Mouse (Mus musculus) G1E (cell line): ENCODE results near the gene Sec16a. TPM values are rescaled to one million over a fixed set of nuclear protein-coding genes. Genes with fewer than 3 reads are reported as not detected.

ENCODE experiments used
- ATAC-seq: 2 replicates; pipeline ENCODE4 v1.8.0; 2016; ENCODE audit warnings: mild to moderate bottlenecking; ENCODE audit not compliant: insufficient number of reproducible peaks, poor library complexity, low FRiP score, severe bottlenecking; ENCODE audit errors: extremely low read depth
- DNase-seq: peaks from one replicate; pipeline ENCODE4 v3.0.0; 2012; ENCODE audit warnings: low spot score
- H3K27me3 ChIP-seq: 2 replicates; pipeline ENCODE4 v1.6.1; 2012; ENCODE audit warnings: mild to moderate bottlenecking, low read length, inconsistent platforms; ENCODE audit not compliant: insufficient read depth
- H3K36me3 ChIP-seq: replicated peaks from 2 replicates; pipeline ENCODE3; 2012; ENCODE audit warnings: mild to moderate bottlenecking, inconsistent platforms
- H3K4me1 ChIP-seq: 2 replicates; pipeline ENCODE4 v1.6.1; 2012; ENCODE audit warnings: low read depth, low read length, inconsistent platforms, mixed read lengths; ENCODE audit not compliant: insufficient read depth
- H3K4me3 ChIP-seq: 2 replicates; pipeline ENCODE4 v1.5.1; 2012; ENCODE audit warnings: low read depth, mild to moderate bottlenecking, inconsistent platforms, low read length, moderate library complexity, mixed read lengths
- H3K9me3 ChIP-seq: replicated peaks from 2 replicates; pipeline ENCODE4 v1.6.1; 2012; ENCODE audit warnings: inconsistent platforms
- CTCF ChIP-seq: IDR thresholded peaks from 2 replicates; pipeline ENCODE4 v1.5.1; 2012; ENCODE audit warnings: low read depth, low read length, inconsistent platforms, mixed read lengths
- GATA1 ChIP-seq: IDR thresholded peaks from 2 replicates; pipeline ENCODE4 v1.6.1; 2012; ENCODE audit warnings: borderline replicate concordance, low read length, inconsistent platforms, mixed read lengths
- GATA2 ChIP-seq: IDR thresholded peaks from 2 replicates; pipeline ENCODE4 v1.6.1; 2012; ENCODE audit warnings: low read depth, low read length, inconsistent platforms, borderline replicate concordance
- POLR2AphosphoS5 ChIP-seq: IDR thresholded peaks from 2 replicates; pipeline ENCODE4 v1.6.1; 2012; ENCODE audit warnings: low read depth, low read length, inconsistent platforms; ENCODE audit not compliant: insufficient replicate concordance
- TAL1 ChIP-seq: conservative IDR thresholded peaks from 2 replicates; pipeline ENCODE4 v1.6.1; 2012; ENCODE audit warnings: low read depth, low read length, inconsistent platforms, mixed read lengths
- polyA plus RNA-seq: library from polyadenylated mRNA; stranded (reverse); fragments of >175 nt; gene quantifications from 2 replicates; pipeline ENCODE4 v1.2.3, GENCODE M21; 2012
- total RNA-seq, 2 experiments: library from RNA; stranded (forward) in 1 of 2; stranded (reverse) in 1 of 2; fragments of 200-1000 nt in 1 of 2; fragments of >200 nt in 1 of 2; fragmentation: Nextera tagmentation in 1 of 2; gene quantifications; 2 replicates each; pipeline ENCODE4 v1.2.3; 2014 to 2017

Gene Sec16a
- total and polyA plus RNA-seq, 3 experiments, result 34.4 to 83.5 (median 37.8) TPM

DNA sequence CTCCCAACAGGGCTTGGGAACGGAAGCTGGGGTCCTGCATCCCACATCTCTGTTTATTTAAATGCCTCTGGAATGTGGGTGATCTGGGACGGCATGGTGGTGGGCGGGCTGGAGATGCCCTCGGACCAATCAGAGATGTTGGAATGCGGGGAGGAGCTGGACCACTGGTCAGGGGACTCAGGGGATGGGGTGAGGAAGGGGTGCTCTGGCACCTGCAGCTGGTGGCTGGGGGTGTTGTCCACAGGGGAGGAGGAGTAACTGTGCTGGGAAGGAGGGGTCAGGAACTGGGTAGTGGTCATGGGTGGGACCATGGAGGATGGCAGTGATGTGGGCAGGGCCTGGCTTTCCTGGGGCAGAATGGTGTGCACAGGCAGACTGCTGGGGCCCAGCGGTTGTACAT, 14.5 kb upstream of the Sec16a start:
- Histone ChIP-seq H3K4me3 (no peak overlapping the region), H3K9me3 (no peaks in the 10 kb centered on the region), H3K36me3 (peaks cover 14% of the 10 kb centered on the region), H3K27me3 (peaks cover 11% of the 10 kb centered on the region; the same call in 1 of the 2 replicates), H3K4me1 (peaks cover 24% of the 10 kb centered on the region)
- ATAC-seq (no peak), DNase-seq (no peak)
- TF ChIP-seq POLR2AphosphoS5 (no peak), TAL1 (no peak), GATA2 (no peak), CTCF (no peak), GATA1 (no peak)

- TF ChIP-seq CTCF (no peak), GATA2 (no peak), TAL1 (no peak), GATA1 (no peak), POLR2AphosphoS5 (no peak)
- Histone ChIP-seq H3K36me3 (peaks cover 19% of the 10 kb centered on the region), H3K27me3 (peaks cover 11% of the 10 kb centered on the region; the same call in 1 of the 2 replicates), H3K9me3 (no peaks in the 10 kb centered on the region), H3K4me1 (peaks cover 24% of the 10 kb centered on the region), H3K4me3 (no peak overlapping the region)
- DNase-seq, result no peak
- no peak for ATAC-seq
Observed at GRCm38 (mm10) chr2:26458402-26459124, 13.5 kb upstream of the Sec16a start.

GRCm38 (mm10) chr2:26449121-26450060, 4.4 kb upstream of the Sec16a start:
- no peaks in the 10 kb centered on the region for H3K9me3 ChIP-seq
- no peak for ATAC-seq
- peaks cover 50% of the 10 kb centered on the region for H3K36me3 ChIP-seq

DNA sequence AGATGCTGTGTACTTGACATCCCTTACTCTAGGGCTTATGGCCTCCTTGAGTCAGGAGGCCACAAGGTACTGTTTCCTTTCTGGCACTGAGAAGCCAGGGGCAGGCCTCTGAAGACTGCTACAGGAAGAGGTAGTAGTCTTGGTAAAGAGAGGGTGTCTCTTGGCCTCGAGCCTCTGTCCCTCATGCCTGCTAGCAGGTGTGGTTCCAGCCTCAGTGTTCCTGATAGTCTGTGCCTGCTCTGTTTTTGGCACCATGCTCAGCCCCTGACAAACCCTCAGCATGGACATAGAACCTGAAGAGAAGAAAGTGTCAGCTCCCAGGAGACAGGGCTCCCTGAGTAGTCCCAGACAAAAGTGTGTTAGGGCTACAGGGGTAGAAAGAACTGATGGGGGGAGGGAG, 2.4 kb upstream of the Sec16a start:
- H3K4me1 ChIP-seq, result peaks cover 39% of the 10 kb centered on the region
- H3K4me3 ChIP-seq, result no peak overlapping the region
- H3K27me3 ChIP-seq, result no peaks in the 10 kb centered on the region
- H3K9me3 ChIP-seq, result no peaks in the 10 kb centered on the region
- peaks cover 41% of the 10 kb centered on the region for H3K36me3 ChIP-seq
- DNase-seq (no peak), ATAC-seq (no peak)
- no peak for TF ChIP-seq GATA1

More at GRCm38 (mm10) chr2:26449121-26450060, 4.4 kb upstream of the Sec16a start:
- Histone ChIP-seq H3K4me1 (peaks cover 22% of the 10 kb centered on the region), H3K27me3 (no peaks in the 10 kb centered on the region), H3K4me3 (no peak overlapping the region)
- DNase-seq, result peak; percentile 37
- no peak for TF ChIP-seq GATA1
- TF ChIP-seq GATA2, result no peak
- TF ChIP-seq CTCF, result peak; percentile 91
- no peak for TF ChIP-seq TAL1

- Histone ChIP-seq H3K9me3 (no peaks in the 10 kb centered on the region), H3K36me3 (peaks cover 42% of the 10 kb centered on the region), H3K27me3 (no peaks in the 10 kb centered on the region), H3K4me1 (peaks cover 39% of the 10 kb centered on the region), H3K4me3 (peak overlapping the region; percentile 97; the same call in 1 of the 2 replicates)
- TF ChIP-seq CTCF (no peak), POLR2AphosphoS5 (no peak), GATA2 (no peak), GATA1 (no peak), TAL1 (no peak)
- ATAC-seq, result no peak
- no peak for DNase-seq
Observed at GRCm38 (mm10) chr2:26446671-26447070, 1.7 kb upstream of the Sec16a start.
